Mouse (Mus musculus) heart, adult 11 months (tissue): Measurements from ENCODE around the gene Spef2.

Experiments
- DNase-seq: peaks from one replicate; pipeline ENCODE4 v3.0.0; 2022

Gene Spef2

DNA sequence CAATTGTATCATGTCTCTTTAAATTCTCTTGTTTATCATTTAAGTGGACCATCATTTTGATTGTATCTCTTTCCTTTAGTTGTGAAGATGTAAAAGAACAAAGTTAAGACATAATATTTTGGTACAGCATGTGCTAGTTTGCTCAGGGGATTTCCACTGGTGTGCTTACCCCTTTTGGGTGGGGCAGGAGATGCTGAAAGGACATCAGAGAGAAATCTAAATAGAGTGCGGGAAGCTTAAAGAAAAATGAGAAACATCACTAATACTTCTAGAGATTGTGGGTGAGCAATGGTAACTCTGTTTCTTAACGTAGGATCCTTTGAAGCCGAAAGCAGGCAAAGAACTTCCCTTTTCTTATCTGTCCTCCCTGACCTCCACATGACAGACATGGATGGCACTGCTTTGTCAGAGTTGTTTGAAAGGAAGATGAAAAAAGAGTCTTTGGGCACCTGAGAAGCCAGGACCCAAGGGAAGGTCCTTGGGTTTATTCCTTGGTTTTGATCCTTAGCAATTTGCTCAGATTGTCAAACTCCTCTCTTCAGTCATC is 215.2 kb downstream of the Spef2 start:
- DNase-seq = peak; percentile 34

DNA sequence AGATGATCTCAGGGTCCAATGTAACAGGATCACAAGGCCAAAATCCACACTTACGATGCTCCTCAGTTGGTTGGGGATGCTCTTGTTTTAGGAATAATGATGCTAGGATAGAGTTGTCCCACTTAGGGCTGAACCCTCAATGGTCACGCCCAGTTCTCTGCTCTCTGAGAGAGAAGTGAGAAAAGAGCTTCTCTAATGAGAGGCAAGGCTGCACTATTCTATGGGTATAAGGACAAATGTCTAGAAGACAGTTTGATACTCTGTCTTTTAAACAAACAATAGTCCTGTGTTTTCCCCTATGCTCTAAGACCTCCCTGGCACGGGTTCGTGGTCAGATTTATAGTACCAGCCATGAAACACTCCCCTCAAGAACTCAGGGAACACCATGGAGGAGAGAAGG is 218.6 kb downstream of the Spef2 start, which contains the start of gene Il7r:
TSS of gene Il7r (minus strand) at position 101 of the 400 bp plus-strand sequence.
- DNase-seq = peak; percentile 76

DNA sequence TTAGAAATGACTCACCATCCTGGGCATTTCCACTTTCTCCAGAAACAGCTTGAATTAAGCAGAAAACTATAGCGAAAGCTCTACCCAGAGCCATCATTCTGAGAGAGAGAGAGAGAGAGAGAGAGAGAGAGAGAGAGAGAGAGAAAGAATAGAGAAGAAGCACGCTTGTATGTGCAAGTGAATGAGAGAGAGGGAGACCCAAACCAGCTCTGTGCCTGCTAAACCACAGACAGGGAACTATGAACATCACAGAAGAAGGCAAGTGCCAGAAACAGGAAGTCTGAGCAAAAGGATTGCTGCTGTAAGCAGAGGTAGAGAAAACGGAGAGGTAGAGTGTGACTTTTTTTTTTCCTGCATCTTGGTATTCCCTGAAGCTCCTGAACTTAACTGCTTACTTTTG is 219.0 kb downstream of the Spef2 start:
- DNase-seq = peak; percentile 54
